Mouse (Mus musculus) liver, postnatal 0 days (tissue): ENCODE results near the gene Aif1l.

Source experiments
- CTCF ChIP-seq: sonication (generic); IDR thresholded peaks from 2 replicates; pipeline ENCODE4 v1.5.1; 2016; ENCODE audit warnings: antibody characterized with exemption, low read depth
- EP300 ChIP-seq: IDR thresholded peaks from 2 replicates; pipeline ENCODE4 v1.6.1; 2016; ENCODE audit warnings: antibody characterized with exemption, low read depth, mild to moderate bottlenecking

DNA sequence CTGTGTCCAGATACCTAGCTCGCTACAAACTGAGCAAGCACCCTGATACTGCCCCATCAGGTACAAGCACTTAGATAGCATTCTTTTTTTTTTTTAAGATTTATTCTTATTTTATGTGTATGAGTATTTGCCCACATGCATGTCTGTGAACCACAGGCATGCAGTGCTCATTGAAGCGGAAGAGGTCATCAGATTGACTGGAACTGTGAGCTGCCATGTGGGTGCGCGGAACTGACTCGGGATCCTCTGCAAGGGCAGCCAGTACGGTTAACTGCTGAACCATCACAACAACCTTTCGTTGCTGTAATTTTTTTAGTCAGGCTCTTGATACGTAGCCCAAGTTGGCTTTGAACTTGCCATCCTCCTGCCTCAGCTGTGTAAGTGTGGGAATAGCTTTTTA is 11.0 kb downstream of the Aif1l start:
- TF ChIP-seq EP300, result no peak
- no peak for TF ChIP-seq CTCF
